Mouse (Mus musculus): Measurements from ENCODE around the gene Itgae.

- TF ChIP-seq POLR2A (IDR thresholded peaks at IDR 0.05; ENCODE audit: insufficient read depth, low read depth, low read length) (no peak), CTCF (IDR thresholded peaks at IDR 0.05) (no peak), EP300 (IDR thresholded peaks at IDR 0.05; ENCODE audit: insufficient read depth, low read depth, low read length) (no peak)
Measured at GRCm38 (mm10) chr11:73101308-73101707, 10.9 kb downstream of the Itgae start.
